Mouse (Mus musculus) CH12.LX (cell line): ENCODE results near the gene BC052040.

Experiments
- EP300 ChIP-seq: IDR thresholded peaks from 2 replicates; pipeline ENCODE4 v1.6.1; 2011; ENCODE audit warnings: low read length, improper control_type of control experiment
- GABPA ChIP-seq: IDR thresholded peaks from 2 replicates; pipeline ENCODE4 v1.6.1; 2012; ENCODE audit warnings: low read depth, low read length, improper control_type of control experiment, inconsistent platforms; ENCODE audit not compliant: insufficient replicate concordance
- HCFC1 ChIP-seq: IDR thresholded peaks from 2 replicates; pipeline ENCODE4 v1.6.1; 2012; ENCODE audit warnings: low read depth, mild to moderate bottlenecking, inconsistent platforms, low read length, improper control_type of control experiment
- MYC ChIP-seq: IDR thresholded peaks from 2 replicates; pipeline ENCODE4 v1.6.1; 2011; ENCODE audit warnings: low read depth, mild to moderate bottlenecking, improper control_type of control experiment, low read length
- ZKSCAN1 ChIP-seq: IDR thresholded peaks from 2 replicates; pipeline ENCODE4 v1.6.1; 2012; ENCODE audit warnings: low read depth, inconsistent platforms, low read length, improper control_type of control experiment, borderline replicate concordance

DNA sequence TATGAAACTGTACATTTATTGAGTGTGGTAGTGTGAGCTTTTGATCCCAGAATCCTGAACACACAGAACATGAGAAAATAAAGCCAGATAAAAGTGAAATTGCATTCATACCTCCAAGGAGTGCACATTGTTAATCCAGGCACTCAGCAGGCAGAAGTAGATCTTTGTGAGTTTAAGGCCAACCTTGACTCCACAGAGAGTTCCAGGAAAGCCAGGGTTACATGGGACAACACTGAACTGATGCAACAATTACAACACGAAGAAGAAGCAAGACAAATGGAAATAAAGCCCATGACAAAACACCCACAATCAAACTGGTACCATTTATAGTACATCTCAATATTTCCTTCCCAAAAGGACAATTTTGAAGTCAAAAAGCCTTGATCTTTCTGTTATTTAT, 9.5 kb upstream of the BC052040 start:
- TF ChIP-seq MYC (no peak), EP300 (no peak), ZKSCAN1 (no peak), GABPA (no peak), HCFC1 (no peak)
